Mouse (Mus musculus) heart, postnatal 0 days (tissue): Measurements from ENCODE around the gene Trh.

Experiments
- CTCF ChIP-seq: IDR thresholded peaks from 2 replicates; pipeline ENCODE4 v1.5.1; 2016; ENCODE audit warnings: antibody characterized with exemption, control low read depth, low read depth
- EP300 ChIP-seq: IDR thresholded peaks from 2 replicates; pipeline ENCODE4 v1.6.1; 2016; ENCODE audit warnings: antibody characterized with exemption, low read depth

- TF ChIP-seq CTCF (no peak), EP300 (no peak)
These were observed 22.8 kb downstream of the Trh start for GRCm38 (mm10) chr6:92221604-92222003.
